In the genomic region with DNA sequence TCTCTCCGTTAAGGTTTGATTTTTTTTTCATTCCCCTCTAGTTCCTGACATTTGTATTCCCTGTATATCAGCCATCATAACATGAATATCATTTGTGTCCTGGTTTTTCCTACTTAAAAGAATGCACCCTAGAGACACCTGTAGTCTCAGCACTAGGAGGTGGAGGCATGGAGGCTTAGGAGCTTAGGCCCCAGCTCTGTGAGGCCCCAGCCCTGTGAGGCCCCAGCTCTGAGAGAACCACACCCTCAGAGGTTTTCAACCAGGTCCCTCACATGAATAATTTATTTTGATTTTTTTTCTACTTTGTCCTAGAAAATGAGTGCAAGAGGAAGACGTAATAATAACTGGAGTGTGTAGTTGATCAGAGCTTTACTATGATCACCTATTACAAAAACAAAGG, we compare ENCODE assay signal across 12 mouse cellular contexts.
DNase-seq lines count a peak whose midpoint lies in the region; ATAC-seq and TF ChIP-seq lines count a peak whose summit lies in the region.
"Had no signal": no experiment of that assay in that cellular context is flagged by ENCODE, and none has a peak within 500 bp of the region (broad histone marks: within the 10 kb centered on the region; RNA-seq: fewer than 3 reads in every experiment).

No protein-coding gene starts in this region.

- ATAC-seq in erythroblast, adult 5-6 weeks (replicated peaks; ENCODE audit: low FRiP score, poor library complexity, severe bottlenecking) = no peak
- 0 out of 2 replicates have a peak, but pooled peaks have one; percentile 45 for ATAC-seq in limb, embryonic 12.5 days (ENCODE audit: insufficient number of reproducible peaks, insufficient read depth, low FRiP score, low TSS enrichment, low read depth)
- peak; percentile 71 for ATAC-seq in intestine, embryonic 15.5 days
- ATAC-seq in liver, embryonic 14.5 days (ENCODE audit: insufficient read depth) = peak; percentile 88

- H3K27ac ChIP-seq in limb, embryonic 12.5 days = no peak overlapping the region
- no peak overlapping the region for H3K27ac ChIP-seq in limb, embryonic 10.5 days
- no peak overlapping the region for H3K27ac ChIP-seq in intestine, embryonic 15.5 days
- H3K27ac ChIP-seq in liver, embryonic 14.5 days = peak overlapping the region; percentile 23
- H3K27ac ChIP-seq: heart, embryonic 15.5 days; neural tube, embryonic 12.5 days had no signal

- H3K4me3 ChIP-seq in erythroblast, embryonic 14.5 days (replicated peaks) = peak overlapping the region; percentile 22
- H3K4me3 ChIP-seq in limb, embryonic 12.5 days (replicated peaks) = no peak overlapping the region
- H3K4me3 ChIP-seq in limb, embryonic 10.5 days = no peak overlapping the region
- H3K4me3 ChIP-seq in intestine, embryonic 15.5 days (replicated peaks) = no peak overlapping the region
- no peak overlapping the region for H3K4me3 ChIP-seq in liver, embryonic 14.5 days (ENCODE audit: insufficient read depth in 1 of 2, low read depth in 2 of 2, low read length in 2 of 2)
- H3K4me3 ChIP-seq: heart, embryonic 15.5 days; neural tube, embryonic 12.5 days had no signal

- peaks cover 52% of the 10 kb centered on the region for H3K4me1 ChIP-seq in erythroblast, embryonic 14.5 days (ENCODE audit: control insufficient read depth)
- peaks cover 3% of the 10 kb centered on the region; the same call in 1 of the 2 replicates for H3K4me1 ChIP-seq in limb, embryonic 12.5 days (replicated peaks)
- H3K4me1 ChIP-seq in limb, embryonic 10.5 days = 0 out of 2 replicates have a peak, but pooled peaks cover 2% of the 10 kb centered on the region
- H3K4me1 ChIP-seq in intestine, embryonic 15.5 days (replicated peaks) = no peaks in the 10 kb centered on the region
- H3K4me1 ChIP-seq in liver, embryonic 14.5 days (replicated peaks; ENCODE audit: control insufficient read depth in 2 of 2, insufficient read depth in 2 of 2, low read length in 1 of 2) = peaks cover 16 to 19% of the 10 kb centered on the region in 2 experiments

- 61% methylated on average over 2 of the region's 2 CpGs for WGBS in limb, embryonic 12.5 days
- WGBS in limb, embryonic 10.5 days = 65% methylated on average over 2 of the region's 2 CpGs
- WGBS in intestine, embryonic 15.5 days = 61% methylated on average over 2 of the region's 2 CpGs
- 63% methylated on average over 2 of the region's 2 CpGs for WGBS in liver, embryonic 14.5 days (ENCODE audit: insufficient replicate concordance)

- TF ChIP-seq CTCF in liver, embryonic 14.5 days (IDR thresholded peaks at IDR 0.05; ENCODE audit: low read depth) = no peak

- H3K9me3 ChIP-seq in erythroblast, embryonic 14.5 days (ENCODE audit: control insufficient read depth, low read length) = no peaks in the 10 kb centered on the region
- no peaks in the 10 kb centered on the region for H3K9me3 ChIP-seq in limb, embryonic 12.5 days
- no peaks in the 10 kb centered on the region for H3K9me3 ChIP-seq in limb, embryonic 10.5 days (replicated peaks)
- no peaks in the 10 kb centered on the region for H3K9me3 ChIP-seq in intestine, embryonic 15.5 days
- no peaks in the 10 kb centered on the region for H3K9me3 ChIP-seq in liver, embryonic 14.5 days (ENCODE audit: control insufficient read depth, low read length)
- H3K9me3 ChIP-seq: heart, embryonic 15.5 days; megakaryocyte, embryonic 14.5 days; neural tube, embryonic 12.5 days had no signal

- DNase-seq in limb, embryonic 10.5 days (ENCODE audit: low spot score) = no peak
- peak in 1 of 3 experiments; percentile 35 for DNase-seq in liver, embryonic 14.5 days (ENCODE audit: low read depth in 3 of 3, low spot score in 3 of 3)
- DNase-seq in natural killer cell, adult 2 months (ENCODE audit: low spot score in 2 of 2) = no peak
- DNase-seq in embryo, embryonic 11 days = no peak
- DNase-seq: gastrocnemius, adult 2 months had no signal

- no peak overlapping the region for H3K4me2 ChIP-seq in limb, embryonic 12.5 days
- no peak overlapping the region for H3K4me2 ChIP-seq in intestine, embryonic 15.5 days (replicated peaks)
- peak overlapping the region; percentile 42 for H3K4me2 ChIP-seq in liver, embryonic 14.5 days (ENCODE audit: low read depth)
- H3K4me2 ChIP-seq: heart, embryonic 15.5 days had no signal

- TF ChIP-seq EP300 in liver, embryonic 14.5 days (IDR thresholded peaks at IDR 0.05; ENCODE audit: low read depth) = no peak

- H3K27me3 ChIP-seq in erythroblast, embryonic 14.5 days (ENCODE audit: control insufficient read depth) = no peaks in the 10 kb centered on the region
- no peaks in the 10 kb centered on the region for H3K27me3 ChIP-seq in limb, embryonic 12.5 days
- H3K27me3 ChIP-seq in limb, embryonic 10.5 days (ENCODE audit: low read depth, poor library complexity, severe bottlenecking) = no peaks in the 10 kb centered on the region
- H3K27me3 ChIP-seq in intestine, embryonic 15.5 days (replicated peaks) = no peaks in the 10 kb centered on the region
- no peaks in the 10 kb centered on the region for H3K27me3 ChIP-seq in liver, embryonic 14.5 days (ENCODE audit: control insufficient read depth, insufficient read depth, low read length)
- H3K27me3 ChIP-seq: heart, embryonic 15.5 days; megakaryocyte, embryonic 14.5 days; neural tube, embryonic 12.5 days had no signal

- peaks cover 48% of the 10 kb centered on the region for H3K36me3 ChIP-seq in erythroblast, embryonic 14.5 days (ENCODE audit: control insufficient read depth)
- peaks cover 44% of the 10 kb centered on the region for H3K36me3 ChIP-seq in limb, embryonic 12.5 days
- H3K36me3 ChIP-seq in limb, embryonic 10.5 days = peaks cover 36% of the 10 kb centered on the region
- H3K36me3 ChIP-seq in intestine, embryonic 15.5 days = peaks cover 9% of the 10 kb centered on the region; the same call in 1 of the 2 replicates
- no peaks in the 10 kb centered on the region; the same call in 1 of the 2 replicates for H3K36me3 ChIP-seq in liver, embryonic 14.5 days (replicated peaks; ENCODE audit: control insufficient read depth, insufficient read depth, low read depth)
- H3K36me3 ChIP-seq: neural tube, embryonic 12.5 days had no signal

- H3K9ac ChIP-seq in limb, embryonic 12.5 days (replicated peaks) = no peak overlapping the region
- H3K9ac ChIP-seq in intestine, embryonic 15.5 days = no peak overlapping the region
- H3K9ac ChIP-seq in liver, embryonic 14.5 days (replicated peaks) = no peak overlapping the region; the same call in 1 of the 2 replicates
- H3K9ac ChIP-seq: heart, embryonic 15.5 days; neural tube, embryonic 12.5 days had no signal
